Mouse (Mus musculus) myocyte (in vitro differentiated cells): ENCODE results near the gene Ap5s1.

ENCODE experiments used
- E2F4 ChIP-seq: IDR thresholded peaks from one replicate; pipeline ENCODE4 v1.6.1; 2011; ENCODE audit warnings: mild to moderate bottlenecking, control low read depth, moderate library complexity; ENCODE audit not compliant: insufficient read depth
- POLR2A ChIP-seq: IDR thresholded peaks from one replicate; pipeline ENCODE4 v1.6.1; 2011; ENCODE audit warnings: low read depth, mild to moderate bottlenecking, control low read depth, moderate library complexity; ENCODE audit not compliant: insufficient read length
- SRF ChIP-seq: IDR thresholded peaks from one replicate; pipeline ENCODE4 v1.6.1; 2011; ENCODE audit warnings: low read depth; ENCODE audit not compliant: control insufficient read depth, insufficient read length

- no peak for TF ChIP-seq POLR2A
- TF ChIP-seq E2F4 = no peak
- TF ChIP-seq SRF = no peak
Measured at GRCm38 (mm10) chr2:131242929-131243328, 36.1 kb downstream of the Ap5s1 start.
